Mouse (Mus musculus) urinary bladder, postnatal 4 days (tissue): ENCODE data around the gene Clstn2.

Experiments used
- DNase-seq, 2 experiments: peaks; one replicate each; pipeline ENCODE4 v3.0.0; 2021 to 2022; ENCODE audit warnings: low spot score in 2 of 2

Gene Clstn2

DNA sequence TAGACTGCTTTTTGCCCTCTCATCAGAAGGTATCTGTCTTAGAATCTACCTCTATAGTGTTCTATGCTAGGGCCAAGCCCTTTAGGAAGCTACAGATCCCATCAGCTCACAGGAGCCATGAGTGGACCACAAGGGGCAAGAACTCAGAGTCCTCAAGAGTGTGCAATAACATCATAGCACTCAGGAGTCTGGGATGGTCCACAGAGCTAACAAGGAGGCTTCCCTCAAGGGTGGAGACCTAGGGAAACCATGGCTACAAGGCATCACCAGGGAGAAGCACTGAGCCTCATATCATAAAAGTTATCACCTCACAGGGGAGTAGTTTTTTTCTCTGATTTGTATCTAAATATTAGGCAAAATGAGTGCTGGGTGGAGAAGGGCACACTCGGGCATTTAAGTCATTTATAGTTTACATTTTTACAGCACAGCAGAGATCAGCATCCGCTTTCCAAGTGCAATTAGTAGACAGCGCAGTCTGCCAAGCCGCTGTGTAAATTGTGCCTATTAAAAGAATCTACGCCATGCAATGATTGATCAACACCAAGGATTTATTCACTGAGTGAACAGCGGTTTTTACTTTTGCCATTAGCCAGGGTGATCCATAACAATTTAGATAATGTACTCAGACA is 82.5 kb downstream of the Clstn2 start:
- DNase-seq: no peak

DNA sequence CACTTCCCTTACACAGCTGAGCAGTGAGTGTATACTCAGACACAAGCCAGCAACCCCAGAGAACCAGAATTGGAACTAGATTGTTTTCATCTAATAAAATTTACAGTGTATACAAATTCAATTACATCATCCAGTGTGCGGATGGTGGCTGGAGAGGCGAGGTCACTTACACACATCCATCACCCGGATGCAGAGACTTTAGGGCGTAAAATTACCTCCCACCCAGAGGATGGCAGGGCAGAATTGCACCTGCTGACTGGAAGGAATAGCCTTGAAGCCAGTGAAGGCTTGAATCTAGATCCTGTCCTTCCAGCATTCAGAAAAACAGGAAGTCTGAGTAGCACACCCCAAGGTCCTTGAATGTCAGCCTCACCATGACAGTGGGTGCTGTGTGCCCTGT is 113.7 kb downstream of the Clstn2 start:
- no peak for DNase-seq

DNA sequence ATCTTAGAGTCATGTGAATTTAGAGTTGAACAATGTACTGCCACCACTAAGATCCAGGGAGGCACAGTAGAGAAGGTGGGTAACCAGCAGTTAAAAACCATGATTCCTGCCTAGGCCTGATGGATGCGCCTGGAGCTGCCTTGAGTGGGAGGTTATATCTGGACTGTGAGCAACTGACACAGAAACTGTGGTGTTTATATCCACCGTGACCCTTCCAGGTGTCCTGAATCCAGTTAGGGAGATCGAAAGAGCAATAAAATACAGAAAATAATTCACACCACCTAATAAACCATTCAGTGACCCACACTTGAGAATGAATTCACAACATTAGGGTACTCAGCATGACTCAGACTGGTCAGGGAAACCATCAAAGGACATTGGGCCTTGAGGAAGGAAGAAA is 141.6 kb downstream of the Clstn2 start:
- no peak for DNase-seq

DNA sequence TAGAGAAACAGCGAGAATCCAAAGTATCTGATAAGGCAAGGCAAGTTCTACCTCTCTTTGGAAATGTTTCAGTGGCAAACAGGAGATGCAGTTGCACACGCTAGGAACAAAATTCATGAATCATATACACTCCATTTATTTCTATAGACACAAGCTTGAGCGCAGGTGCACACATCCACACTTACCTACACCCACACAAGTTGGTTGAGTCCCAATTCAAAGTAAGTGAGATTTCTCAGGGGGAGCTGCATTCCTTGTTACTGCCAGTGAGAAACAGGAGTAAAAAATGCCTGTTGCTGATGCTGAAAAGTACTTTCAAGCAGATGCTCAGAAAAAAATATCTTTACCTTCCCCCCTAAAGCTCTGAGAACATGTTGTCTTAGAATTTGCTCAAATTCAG is 149.6 kb downstream of the Clstn2 start:
- DNase-seq: no peak

DNA sequence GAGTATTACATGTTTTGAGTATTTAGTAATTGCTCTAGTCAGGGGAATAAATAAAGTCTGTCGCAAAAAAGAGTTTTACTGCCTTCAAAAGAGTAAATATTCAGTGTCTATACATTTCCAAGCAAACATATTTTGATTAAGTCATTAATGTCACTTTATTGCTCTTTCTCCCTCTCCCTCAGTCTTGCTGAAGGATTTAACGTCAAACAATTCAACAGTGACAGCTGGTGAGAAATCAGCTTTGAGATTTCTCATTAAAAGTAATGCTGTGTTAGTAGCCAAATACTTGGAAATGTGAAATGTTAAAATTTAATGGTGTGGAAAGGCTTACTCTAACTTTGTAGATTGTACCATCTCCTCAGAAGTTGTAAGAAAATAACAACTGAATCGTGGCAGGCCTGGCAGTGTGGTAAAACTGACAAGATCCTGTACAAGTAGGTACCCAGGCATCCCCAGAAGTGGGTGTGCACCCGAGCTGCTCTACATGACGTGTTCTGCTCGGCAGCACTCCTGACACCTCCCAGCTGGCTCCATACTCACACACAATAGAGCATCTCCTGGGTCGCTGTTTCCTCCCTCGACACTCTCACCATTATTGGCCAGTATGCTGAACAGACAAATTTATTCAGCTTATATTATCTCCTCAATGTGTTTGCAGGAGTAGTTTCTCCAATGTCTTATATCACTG is 165.8 kb downstream of the Clstn2 start:
- DNase-seq: no peak

DNA sequence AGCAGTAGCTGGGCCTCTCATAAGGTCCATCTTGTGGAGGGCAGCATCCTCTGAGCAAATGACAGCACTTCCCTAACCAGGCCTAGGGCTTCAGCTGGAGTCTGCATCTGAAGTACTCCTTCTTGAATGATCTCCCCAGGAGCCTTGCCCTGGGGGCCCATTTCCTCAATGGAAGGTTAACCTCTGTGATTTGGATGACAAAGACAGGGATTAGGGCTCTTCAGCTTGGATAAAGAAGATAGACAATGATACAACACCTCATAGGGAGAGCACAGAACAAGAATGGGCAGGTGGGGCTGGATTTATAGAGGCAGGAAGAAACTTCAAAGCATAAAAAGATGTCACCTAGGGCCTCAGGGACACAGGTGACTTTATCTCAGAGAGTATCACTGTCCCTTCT is 180.1 kb downstream of the Clstn2 start:
- DNase-seq: no peak

DNA sequence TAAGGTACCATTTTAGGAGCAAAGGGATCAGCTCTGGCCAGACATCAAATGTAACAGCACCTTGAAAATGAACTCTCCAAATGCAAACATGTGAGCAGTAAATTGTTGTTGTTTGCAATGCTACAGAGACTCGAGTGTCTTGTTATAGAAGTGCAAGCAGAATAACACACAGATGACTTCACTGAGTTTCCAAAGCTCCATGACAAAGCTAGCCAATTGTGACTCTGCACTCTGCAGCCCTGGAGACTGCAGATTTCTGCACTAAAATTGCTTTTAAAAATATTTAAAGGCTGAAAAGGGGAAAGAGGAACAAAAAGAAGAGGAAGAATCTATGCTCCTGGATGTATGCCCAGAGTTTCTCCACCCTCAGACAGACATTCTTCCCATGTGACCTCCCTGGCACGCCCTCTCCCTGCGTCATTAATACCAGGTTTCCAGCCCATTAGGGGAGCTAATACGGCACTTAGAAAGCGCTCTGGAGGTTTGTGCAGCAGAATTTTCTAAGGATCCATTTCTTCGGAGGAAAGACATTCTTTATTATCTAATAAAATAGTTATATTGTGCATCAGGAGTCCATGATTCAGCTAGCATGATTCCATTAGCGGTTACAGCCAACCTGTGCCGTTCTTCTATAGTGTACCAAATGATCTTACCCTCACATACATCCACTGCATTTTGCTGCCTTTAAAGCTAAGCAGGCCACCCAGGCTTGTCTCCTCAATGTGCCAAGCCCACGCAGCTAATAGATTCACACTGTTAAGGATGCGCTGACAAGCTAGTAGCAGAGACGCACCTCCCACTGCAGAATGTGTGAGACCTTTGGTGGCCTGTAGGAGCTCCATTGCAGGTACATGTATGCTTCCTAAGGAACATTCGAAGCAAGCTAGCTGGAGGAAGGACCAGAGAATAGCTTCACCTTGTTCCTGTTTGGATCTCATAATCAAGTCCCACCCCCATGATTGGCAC is 184.8 kb downstream of the Clstn2 start:
- no peak for DNase-seq

DNA sequence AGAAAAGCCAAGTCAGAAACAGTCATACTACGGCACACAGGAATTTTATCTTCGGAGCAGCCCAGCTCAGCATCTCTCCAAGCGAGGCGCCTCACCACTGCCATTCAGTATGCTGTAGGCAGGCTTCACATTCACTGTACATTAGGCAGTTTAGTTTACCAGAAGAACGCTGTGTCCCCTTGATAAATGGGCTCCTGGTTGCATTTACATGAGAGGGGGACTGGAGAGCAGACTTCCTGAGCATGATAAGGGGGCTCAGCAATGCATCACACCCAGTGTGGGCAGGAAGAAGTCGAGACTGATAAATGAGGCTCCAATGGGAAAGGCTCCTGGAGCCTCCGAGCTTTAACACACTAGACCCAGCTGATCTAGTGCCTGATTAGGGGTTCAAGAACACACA is 190.9 kb downstream of the Clstn2 start:
- DNase-seq: no peak

DNA sequence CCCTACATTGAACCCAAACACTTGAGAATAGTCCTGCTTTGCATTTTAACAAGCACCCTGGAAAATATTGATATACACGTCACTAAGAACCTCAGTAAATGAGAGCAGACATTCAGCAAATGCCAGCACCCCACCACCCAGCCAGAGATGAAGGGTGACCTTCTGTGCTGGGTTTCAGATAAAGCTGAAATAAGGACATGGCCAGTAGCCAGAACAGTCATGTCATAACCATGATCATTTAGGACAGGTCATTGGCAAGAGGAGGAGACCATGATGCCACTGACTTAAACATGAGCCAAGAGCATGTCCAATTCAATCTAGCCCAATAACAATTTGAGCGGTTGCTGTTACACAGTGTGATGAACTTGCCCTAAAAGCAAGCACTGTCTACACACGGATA is 201.8 kb downstream of the Clstn2 start:
- no peak for DNase-seq

DNA sequence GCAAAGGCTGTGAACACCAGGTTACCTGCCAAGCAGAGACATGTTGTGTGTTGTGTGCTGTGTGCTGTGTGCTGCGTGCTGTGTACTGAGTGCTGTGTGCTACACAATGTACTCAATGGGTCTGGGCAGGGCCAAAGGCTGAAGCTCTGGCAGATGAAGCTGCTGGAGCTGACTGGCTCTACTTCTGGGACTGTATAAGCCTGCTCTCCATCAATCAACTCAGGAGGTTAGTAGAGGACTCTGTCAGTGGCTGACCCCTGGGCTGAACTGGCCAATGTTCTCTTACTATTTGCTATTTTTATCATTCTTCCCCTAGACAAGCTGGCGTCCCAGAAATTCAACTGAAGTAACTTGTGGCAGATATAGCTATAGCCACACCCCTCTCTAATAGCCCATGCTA is 203.1 kb downstream of the Clstn2 start:
- no peak for DNase-seq

DNA sequence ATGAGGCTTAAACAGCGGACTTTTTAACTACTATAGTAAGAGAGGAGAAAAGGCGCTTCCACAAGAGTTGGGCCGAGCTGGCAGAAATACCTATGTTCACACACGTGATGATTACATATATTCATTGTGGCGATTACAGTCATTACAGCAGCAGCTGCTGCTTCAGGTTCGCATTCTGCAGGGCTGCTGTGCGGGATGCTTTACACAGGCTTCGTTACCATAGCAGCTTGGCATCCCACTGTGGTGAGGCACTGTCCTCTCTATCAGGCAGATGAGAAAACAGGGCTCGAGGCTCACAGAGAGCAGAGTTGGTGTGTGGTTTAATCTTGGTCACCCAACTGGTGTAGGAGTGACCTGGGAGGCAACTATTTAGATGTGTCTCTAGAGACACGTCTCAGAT is 205.3 kb downstream of the Clstn2 start:
- DNase-seq: no peak

DNA sequence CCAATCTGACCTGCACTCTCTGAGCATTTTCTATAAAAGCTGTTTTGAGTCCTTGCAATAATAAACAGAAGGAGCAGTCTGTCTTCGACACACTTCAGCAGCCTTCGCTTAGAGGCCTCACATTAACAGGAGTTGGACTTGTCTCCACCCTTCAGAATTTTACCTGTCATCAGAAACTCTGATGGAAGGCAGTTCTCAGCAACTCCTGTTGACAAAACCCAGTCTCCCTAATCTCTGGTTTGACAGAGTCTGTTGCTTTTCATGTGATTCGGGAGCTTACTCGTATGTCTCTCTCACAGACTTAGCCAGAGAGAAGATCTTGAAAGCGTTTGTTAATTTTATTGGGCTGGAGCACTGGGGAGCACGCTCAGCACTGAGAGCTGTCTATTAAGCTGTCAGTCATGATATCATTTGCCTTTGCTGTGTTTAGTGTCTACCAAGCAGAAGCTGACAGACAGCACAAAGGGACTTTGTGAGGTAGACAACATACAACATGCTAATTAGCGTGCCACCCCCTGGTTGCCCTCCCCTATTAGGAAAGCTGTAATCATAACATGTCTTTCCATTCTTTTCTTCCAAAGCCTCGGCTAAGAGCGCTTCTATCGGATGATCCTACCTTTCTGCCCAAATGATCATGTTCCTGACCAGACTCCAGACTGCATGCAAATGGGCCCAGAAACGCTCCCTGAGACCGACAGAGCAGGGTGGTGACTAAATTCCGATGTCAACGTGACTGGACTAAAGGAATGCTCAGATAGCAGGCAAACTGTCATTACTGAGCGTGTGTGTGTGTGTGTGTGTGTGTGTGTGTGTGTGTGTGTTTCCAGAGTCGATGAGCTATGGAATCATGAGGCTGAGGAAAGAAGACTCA is 206.7 kb downstream of the Clstn2 start:
- DNase-seq: no peak

DNA sequence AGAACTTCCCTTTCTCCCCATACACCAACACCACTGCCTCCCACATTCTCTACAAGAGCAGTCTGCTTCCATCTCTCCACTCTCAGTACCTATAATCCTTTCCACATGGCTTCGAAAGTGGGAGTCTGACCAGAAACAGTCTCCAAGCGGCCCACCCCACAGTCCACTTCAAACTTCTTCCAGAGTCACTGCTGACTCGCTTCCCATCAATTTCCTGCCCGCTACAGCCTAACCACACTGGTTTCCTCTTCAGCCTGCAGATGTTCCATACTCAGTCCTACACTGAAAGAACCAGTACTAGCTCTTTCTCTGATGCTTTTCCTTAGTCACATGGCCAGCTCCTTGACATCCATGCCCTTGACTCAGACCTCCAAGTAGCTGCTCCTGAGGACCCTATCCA is 215.9 kb downstream of the Clstn2 start:
- DNase-seq: no peak

DNA sequence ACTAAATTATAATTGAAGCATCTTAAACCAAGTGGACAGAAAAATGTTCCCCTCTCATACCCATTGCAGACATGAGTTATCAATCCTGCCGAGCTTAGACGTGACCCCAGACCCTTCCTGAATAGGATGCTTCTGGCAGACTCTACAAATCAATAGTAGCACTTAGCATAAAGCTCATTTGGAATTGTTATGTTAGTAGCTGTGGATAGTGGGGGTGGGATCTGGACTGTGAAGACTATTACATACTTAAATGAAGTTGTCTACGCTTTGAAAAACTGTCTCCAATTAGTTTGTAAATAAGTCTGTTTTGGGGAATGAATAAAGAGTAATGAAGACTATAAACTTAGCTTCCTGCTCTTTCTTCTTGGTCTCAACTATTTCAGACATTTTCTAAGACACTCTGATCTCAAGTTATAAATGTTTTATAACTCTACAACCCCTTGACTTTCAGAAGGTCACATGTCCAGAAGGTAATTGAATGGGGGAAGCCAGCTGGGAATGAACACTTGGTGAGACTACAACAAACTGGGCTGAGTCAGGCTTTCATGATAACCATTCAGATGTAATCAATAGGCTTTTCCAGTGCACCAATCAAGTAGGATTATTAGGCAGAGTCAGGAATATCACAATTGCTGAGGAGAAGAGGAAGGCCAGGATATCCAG is 216.7 kb downstream of the Clstn2 start:
- no peak for DNase-seq

DNA sequence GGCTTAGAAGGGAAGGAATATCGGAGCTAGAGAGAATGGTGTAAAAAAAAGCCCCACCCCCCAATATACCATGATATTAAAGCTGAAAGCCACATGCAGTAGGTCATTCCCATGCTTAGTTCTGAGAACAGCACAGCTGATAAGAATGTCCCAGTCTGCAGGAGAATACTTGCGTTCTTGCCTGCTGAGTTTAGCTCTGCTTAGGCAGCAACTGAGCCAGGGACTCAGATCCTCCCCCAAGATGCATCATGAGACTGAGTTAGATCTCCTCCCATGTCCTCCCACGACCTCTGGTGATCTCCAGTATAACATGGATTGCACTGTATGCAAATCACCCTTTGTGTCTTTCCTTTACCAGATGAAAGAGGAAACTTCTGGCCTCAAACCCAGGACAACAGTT is 219.8 kb downstream of the Clstn2 start:
- DNase-seq: no peak

DNA sequence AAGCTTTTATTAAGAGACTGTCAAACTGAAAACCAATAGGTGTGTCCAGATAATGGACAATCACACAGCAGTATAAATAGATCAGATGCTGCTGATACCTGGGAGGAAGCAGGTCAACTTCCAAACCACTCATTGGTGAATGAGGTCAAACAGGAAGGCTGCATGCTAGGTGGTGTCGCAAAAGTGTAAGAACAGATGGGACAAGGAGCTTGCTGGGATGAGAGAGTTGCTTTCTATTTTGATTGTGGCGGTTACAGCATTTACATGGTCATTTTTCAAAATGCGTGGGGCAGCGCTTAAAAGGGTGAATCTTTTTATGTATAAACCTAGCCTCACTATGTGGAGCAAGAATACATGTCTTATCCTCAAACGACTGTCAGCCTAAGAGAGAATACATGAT is 225.9 kb downstream of the Clstn2 start:
- no peak for DNase-seq

DNA sequence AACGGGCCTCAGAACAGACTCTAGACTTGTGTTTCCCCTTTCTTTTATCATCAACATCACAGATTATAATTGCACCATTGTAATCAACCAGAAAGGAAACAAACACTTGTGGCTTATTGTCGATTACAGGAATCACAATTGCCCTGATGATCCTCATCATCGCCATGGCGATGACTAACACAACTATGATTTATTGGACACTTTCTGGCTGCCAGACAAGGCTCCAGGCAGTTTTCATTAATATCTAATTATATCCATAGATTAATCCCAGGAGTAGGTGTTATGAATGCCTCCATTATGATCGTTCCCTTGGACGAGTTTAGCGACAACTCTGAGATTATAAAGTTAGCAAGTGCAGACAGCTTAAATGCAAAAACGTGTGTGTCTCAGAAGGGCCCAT is 239.3 kb downstream of the Clstn2 start:
- DNase-seq: no peak

DNA sequence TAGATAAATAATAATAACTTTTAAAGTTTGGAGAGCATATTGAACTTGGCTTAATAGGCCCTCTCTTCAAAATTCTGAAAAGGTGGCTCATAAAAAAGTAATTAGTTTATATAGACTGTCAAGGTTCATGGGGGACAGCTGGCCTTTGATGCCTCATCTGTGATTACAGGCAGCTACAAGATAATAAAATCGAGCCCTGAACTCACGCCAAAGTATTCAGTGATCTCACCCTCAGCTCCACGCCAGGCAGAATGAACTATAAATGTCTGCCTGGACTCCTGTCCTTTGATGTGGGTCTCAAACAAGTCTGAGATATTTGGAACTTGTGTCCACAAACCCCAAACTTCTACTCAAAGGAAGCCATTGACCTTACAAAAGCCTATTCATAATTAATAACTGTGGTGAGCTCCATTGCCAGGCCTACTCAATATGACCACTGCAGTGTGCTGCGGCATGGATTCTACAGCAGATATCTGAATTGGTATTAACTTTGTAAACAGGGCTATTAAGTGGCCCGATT is 244.8 kb downstream of the Clstn2 start:
- DNase-seq: no peak

DNA sequence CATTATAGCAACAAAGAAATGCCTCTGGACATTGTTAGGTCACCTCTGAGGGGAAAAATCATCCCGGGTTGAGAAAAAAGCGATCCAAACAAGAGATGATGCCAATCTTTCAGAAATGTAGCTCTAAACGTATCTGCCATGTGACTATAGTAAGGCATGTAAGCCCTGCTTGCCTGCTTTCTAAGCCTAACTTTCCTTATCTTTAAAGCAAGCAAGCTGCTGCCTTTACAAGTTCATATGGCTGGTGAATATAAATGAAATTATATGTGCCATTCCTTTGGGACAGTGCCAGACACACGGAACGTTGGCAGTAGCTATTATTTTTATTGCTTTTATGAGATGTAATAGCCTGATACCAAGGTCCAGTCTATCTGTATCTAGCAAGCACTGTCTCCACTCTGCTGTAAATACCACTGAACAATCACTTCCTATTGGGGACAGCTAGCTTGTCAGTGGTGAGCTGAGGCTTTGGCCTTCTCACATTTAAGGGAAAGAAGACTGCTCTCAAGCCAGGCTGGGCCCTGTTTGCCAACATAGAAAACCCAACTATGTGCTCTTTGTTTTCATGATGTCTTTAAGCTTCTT is 252.9 kb downstream of the Clstn2 start:
- DNase-seq: no peak

DNA sequence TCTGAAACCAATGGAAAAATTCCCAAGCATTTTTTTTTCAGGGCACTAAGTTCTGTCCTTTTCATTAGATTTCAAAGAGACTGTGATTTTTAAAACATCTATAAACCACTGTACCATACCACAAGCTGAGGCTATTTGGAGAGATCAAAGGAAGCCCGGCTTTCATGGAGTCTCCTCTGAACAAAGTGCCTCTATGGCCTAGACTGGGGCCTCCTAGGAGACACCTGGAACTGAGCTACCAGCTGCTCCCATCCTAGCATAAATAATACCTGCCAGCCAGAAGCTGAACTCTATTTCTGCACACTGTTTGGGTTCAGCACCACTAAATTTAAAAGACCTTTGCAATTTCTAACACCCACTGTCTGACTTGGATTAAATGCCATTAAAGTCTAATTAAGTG is 257.2 kb downstream of the Clstn2 start:
- no peak for DNase-seq

DNA sequence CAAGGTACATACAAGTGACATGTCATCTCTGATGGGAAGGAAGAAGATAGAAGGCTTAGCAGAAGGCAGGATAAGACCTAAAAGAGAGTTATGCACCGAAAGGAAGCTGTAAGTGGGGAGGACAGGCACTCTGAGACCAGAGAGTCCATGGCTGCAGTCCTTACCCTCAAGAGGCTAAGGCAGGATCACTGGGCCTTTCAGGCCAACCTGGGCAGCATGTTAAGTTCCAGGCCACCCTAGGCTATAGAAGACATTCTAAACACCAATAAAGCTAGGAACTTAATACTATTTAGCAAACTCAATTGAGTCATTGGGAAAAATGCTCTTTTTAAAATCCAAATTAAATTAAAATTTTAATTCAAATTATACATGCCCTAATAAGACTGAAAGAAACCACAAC is 258.0 kb downstream of the Clstn2 start:
- no peak for DNase-seq
